Mouse (Mus musculus): ENCODE results near the gene Mon1b.

Gene Mon1b

DNA sequence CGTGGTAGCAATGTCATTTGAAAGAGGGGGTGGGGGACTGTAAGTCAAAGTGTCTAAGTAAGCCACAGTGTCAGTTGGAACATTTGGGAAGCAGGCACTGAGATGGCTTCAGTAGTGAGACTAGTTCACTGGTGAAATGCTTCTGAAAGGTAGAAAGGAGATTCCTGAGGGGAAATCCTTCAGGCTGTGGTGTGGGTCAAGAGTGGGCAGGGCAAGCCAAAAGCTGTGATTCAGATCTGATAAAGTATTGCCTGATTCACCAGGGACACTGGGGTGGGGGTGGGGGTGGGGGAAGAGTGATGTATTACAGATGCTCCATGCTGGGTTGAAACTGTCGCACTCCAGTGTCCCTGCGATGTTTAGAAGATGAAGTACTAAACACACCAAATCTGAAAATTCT lies 39.2 kb downstream of the Mon1b start:
- no peak for DNase-seq

DNA sequence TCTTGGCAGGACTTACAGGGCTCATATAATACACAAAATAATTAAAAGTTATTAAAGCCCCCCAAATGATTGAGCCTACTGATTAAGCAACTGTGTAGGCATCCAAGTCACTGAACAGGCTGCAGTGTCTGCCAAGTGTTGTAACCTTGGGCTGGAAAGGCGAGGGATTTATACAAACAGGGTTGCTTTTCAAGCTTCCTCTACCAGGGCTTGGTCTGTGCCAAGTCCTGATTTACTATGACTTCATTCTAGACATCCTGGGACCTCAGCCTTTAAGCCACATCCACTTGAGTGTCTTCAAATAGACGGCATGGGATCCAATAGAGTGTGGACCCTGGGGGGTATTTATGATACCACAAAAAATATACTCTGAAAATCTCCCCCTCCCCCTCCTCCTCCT lies 39.9 kb downstream of the Mon1b start:
- no peak for DNase-seq

DNA sequence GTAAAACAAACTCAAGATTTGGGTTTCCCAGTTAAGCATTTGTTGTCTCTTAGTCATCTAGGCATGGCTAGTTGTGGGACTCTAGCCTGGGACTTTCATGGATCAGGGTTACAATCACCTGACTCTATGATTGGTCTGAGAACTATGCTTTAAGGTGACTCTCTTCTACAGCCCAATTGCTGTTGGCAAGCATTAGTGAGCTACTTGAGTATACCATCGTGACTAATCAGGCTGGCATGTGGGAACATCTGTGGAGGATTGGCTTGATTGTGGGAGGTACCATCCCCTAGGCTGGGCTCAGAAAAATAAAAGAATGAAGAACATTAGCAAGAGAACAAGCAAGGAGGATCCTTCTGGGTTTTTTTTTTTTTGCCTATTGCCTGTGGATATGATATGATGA lies 41.4 kb downstream of the Mon1b start:
- no peak for DNase-seq

DNA sequence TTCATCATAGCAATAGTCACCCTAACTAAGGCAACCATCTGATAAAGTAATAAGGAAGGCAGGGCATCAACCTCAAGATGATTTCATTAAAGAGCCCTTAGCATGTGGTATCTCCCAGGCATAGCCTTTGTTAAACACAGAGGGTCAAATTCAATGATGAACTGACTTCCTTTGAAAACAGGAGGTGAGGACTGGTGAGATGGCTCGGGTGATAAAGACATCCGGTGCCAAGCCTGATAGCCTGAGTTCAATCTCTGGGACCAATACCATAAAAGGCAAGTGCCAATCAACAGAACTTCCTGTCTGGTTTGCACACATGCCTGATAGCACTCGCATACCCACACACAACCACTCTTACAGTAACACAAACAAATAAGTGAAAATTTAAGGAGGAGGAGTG lies 44.0 kb downstream of the Mon1b start:
- DNase-seq: no peak

DNA sequence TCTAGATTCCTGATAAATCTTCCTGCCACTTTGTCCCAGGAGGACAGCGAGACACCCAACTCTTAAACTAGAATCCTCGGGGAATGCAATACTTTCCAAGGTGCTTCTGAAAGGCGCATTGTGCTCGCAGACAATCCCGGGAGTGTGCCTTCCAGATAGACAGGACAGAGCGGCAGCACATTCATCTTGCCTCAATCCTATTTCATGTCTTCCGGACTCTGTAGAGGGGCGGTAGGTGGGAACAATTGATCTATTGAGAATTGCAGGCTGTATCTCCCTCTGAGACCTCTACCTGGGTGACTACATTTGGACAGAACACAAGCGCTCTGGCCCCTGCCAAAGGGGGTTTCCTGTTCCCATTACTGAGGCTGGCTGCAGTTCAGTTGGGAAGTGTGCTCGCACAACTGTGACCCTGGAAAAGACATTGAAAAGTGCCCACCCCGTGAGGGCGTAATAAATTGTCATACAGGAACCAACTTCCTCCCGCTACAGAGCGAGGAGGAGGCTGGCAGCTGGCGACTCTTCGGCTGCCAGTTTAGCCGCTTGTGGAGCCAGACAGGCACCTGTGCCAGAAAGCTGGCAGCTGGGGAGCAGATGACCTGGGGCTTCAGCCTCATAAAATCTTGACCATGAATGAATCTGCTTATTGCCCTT lies 52.6 kb downstream of the Mon1b start:
- peak; percentile 7 for DNase-seq

DNA sequence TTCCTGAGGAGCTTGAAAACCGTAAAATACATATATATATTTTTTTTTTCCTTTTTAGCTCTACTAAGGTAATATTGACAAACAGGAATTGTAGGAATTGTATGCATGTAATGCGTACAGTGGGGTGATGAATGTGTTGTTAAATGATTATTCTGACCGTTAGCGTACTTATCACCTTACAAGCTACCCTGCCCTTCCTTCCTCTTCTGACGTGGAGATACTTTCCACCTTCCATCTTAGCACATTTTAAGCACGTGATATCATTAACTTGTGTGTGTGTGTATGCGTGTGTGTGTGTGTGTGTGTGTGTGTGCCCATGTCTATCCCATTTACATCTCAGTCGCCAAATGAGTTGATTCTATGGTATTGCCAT lies 53.1 kb downstream of the Mon1b start:
- no peak for DNase-seq

DNA sequence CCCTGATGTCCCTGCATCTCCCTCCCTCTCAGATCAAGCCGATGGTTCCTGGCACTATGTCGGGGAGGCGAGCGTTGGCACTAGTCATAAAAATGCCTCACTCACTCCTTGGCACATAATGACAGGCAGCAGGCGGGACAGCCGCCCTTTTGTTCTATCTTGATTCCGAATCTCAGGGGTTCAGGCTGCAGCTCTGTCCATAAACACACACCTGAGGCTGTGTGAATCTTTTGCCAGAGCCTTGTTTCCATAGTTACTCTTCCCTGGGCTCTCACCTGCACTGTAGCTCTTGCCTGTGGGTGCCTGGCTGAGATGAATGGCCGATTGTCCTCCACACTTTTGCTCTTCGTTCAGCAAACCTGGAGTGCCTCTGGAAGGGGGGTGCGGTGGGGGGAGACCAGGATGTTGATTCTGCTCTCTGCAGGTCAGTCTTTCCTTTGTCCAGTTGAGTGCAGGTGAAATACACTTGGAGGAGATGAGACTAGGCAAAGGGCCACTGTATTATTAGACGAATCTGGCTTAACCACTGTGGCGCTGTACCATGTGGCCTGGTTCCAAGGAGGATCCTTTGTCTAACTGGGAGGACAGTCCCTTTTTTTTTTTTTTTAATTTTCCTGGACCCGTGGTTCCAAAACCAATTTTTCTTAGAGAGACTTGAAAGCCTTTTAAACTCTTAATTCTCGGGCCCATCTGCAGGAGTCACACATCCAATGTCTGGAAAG lies 56.4 kb downstream of the Mon1b start:
- peak; percentile 16 for DNase-seq
